Mouse (Mus musculus): Measurements from ENCODE around the gene Mrps14.

The Mrps14 gene

GRCm38 (mm10) chr1:160194529-160195336 lies at the start of gene Mrps14:
TSS of gene Mrps14 (plus strand) at chr1:160195215.
- in situ Hi-C loops (cut with MboI, MseI) = loop anchor here (10.0 kb wide), 1 partner anchor 170 kb away; no protein-coding TSS in a partner anchor

GRCm38 (mm10) chr1:160145606-160146005 lies 49.4 kb upstream of the Mrps14 start:
- in situ Hi-C loops (cut with MboI, MseI) = no loop called here

DNA sequence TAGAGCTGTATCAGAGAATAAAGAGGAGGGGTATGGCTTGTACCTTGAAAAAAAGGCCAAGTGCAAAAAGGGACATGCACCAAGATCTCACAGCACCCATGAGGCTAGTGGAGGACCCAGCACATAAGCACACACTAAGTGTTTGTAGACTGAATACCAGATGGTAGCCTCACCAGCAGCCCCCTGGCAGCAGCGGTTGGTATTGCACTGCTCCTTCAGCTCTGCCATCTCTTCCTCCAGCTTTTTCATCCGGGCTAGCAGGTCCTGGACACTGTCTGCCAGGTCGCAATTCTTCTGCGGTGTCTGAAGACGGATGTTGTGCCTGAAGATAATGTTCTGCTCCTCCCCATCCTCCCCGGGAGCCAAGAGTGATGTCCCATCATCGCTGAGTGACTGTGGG lies 47.7 kb upstream of the Mrps14 start:
- in situ Hi-C loops (cut with MboI, MseI) = no loop called here

DNA sequence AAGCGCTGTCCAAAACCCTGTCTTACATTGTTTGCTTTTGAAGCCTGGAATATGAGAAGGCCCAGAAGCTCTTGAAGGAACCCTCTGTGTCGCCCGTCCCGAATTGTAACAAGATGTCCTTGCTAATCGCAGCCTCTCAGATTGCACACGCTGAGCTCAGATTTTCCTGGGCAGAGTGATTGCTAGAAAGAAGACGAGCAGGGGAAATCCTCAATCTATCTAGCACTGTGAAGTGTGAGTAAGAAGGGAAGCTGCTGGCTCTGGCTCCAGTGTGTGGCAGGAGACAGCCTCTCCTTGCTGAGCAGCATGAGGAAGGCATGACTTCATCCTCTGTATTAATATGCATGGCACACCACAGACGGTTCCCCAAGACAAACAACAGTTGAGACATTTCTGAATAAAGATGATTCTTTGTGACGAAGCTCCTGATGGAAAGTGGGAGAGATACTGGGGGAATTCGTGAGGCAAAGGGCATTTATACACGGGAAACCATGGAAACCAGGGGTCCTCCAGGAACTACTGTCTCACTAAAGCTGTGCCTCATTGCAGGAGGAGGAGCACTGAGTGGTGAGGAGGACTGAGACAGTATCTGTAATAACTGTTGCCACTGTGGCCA lies 45.6 kb upstream of the Mrps14 start:
- in situ Hi-C loops (cut with MboI, MseI) = no loop called here

GRCm38 (mm10) chr1:160150726-160151125 lies 44.3 kb upstream of the Mrps14 start:
- in situ Hi-C loops (cut with MboI, MseI) = no loop called here

DNA sequence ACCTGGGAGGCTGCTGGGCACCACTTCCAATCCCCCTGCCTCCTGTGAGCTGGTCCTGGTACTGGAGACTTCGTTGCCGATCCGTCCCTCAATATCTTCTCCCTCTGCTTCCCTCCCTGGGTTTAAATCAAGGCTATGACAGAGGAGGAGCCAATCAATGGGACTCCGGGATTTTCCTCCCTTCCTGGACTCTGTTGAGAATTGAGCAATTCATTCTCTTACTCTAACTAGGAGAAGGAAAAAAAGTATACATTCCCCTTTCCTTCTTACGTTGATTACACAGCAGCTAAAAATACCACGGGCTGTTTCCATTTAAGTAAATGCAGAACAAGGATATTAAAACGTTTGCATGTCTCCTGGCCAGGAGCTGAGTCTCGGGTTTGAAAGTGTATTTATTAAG lies 41.5 kb upstream of the Mrps14 start, which contains the start of gene Tnn:
TSS of gene Tnn (minus strand) at position 101 of the 400 bp plus-strand sequence.
- in situ Hi-C loops (cut with MboI, MseI) = no loop called here

DNA sequence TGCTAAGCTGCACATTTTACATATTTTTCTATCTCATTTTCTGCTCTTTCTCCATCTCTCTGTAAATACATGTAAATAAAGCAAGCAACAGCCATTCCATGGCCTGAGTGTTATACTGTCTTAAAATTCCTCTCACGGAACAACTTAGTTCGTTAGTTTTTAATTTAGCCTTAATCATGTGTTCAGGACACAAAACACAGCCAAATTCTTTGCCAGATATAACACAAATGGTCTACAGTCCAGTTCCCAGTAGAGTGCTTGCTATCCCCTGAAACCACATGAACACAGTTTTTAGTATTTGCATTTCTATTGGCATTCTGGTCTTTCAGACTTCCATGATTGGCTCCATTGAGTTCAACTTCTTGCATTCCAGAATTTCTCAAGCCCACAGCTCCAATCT lies 36.8 kb upstream of the Mrps14 start:
- in situ Hi-C loops (cut with MboI, MseI) = no loop called here

GRCm38 (mm10) chr1:160166600-160166999 lies 28.4 kb upstream of the Mrps14 start:
- in situ Hi-C loops (cut with MboI, MseI) = no loop called here

DNA sequence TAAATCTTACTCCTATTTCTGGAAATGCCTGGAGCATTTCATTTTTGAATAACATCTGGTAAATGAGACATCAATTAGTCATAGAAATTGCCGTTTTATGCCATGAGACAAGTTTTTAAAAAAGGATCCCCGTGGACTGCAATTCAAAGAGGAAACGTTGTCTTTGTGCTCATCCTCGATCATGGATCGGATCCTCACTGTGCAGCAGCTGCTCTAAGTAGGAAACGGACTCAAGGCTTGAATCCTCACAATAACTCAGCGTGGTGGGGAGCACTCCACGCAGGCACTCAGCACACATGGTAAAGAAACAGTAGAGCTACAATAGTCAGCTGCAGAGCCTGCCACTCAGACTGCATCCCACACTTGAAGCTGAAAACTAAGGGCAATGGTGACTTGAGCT lies 18.1 kb upstream of the Mrps14 start:
- in situ Hi-C loops (cut with MboI, MseI) = no loop called here

DNA sequence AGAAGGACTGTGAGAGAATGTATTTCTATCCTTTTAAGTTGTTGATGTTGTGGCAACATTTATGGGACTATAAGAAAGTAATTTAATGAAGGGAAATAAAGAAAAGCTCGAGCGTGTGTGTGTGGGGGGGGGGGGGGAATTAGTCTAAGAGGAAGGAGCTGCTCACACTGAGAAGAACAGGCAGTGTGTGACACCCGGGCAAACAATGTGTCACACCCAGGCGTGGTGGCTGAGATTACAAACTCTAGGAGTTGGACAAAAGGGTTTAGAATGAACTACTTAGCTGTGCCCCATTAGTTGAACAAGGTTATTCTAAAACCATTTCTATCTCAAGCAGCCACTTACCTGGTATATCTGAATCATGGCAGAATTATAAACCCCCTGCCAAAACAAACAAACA lies 13.8 kb upstream of the Mrps14 start:
- in situ Hi-C loops (cut with MboI, MseI) = no loop called here

GRCm38 (mm10) chr1:160184506-160184905 lies 10.5 kb upstream of the Mrps14 start:
- in situ Hi-C loops (cut with MboI, MseI) = no loop called here

DNA sequence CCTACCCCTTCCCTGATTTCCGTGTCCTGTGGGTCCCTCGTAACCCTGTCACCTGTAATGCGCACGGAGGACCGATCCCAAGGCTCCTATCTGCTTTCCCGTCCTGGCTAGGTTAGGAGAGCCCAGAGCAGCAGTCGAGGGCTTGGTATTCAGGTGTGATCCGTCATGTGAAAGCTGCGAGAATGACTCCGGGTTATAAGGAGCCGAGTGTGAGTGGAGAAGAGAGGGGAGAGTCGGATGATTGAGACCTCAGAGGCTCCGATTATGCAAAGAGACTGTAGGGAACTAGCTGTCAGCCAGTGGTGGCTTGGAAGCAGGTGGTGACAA lies 285 bp downstream of the Mrps14 start:
- in situ Hi-C loops (cut with MboI, MseI) = loop anchor here (10.0 kb wide), 1 partner anchor 170 kb away; no protein-coding TSS in a partner anchor

GRCm38 (mm10) chr1:160205486-160205885 lies 10.5 kb downstream of the Mrps14 start:
- in situ Hi-C loops (cut with MboI, MseI) = no loop called here

GRCm38 (mm10) chr1:160209844-160210243 lies 14.8 kb downstream of the Mrps14 start:
- in situ Hi-C loops (cut with MboI, MseI) = no loop called here

- in situ Hi-C loops (cut with MboI, MseI) = no loop called here
Measured at GRCm38 (mm10) chr1:160210566-160210965, 15.6 kb downstream of the Mrps14 start.

DNA sequence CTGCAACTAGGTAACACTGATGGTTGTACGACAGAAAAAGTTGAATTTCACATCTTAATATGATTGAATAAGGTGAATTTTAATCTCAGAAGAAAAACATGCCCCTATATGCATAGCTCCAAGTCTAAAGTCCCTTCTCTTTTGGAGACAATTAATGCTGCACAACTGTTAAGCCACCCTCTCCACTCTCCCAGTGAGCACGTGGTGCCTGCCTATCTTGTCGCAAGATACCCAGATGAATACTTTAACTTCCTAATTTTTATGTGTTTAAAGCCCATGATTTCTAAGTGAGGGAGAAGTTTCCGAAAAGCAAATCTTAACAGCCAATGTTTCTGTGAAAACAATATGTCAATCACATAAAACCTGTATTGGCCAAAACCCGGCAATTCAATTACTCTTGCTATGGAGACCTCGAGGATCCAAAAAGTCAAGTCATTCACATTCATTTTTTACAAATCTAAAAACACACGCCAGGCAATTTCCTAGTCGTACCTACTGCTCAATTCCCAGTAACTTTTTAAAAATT lies 16.6 kb downstream of the Mrps14 start:
- in situ Hi-C loops (cut with MboI, MseI) = no loop called here

DNA sequence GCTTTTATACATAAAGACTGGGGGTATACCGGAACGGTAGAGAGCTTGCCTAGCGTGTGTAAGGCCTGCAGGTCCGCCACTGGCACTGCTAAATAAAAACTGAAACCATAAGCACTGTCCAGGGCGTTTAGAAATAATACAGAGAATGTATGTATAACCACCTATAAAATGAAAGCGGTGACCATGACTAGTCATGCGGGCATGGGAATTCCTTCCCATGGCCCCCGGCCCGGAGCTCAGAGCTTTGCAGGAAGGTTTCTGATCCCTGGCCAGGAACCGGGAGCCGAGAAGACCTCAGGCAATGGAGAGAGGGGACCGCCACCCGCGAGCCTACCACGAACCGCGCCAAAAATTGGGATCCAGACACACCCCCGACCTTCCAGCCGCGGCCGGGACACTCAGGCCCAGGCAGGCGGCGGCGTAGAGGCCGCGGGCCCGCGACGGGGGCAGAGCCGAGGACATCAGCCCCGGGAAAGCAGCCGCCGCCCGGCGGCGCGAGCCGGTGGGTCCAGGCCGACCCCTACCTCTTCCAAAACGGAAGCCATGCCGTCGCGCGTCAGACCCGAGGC lies 17.2 kb downstream of the Mrps14 start:
- in situ Hi-C loops (cut with MboI, MseI) = no loop called here

DNA sequence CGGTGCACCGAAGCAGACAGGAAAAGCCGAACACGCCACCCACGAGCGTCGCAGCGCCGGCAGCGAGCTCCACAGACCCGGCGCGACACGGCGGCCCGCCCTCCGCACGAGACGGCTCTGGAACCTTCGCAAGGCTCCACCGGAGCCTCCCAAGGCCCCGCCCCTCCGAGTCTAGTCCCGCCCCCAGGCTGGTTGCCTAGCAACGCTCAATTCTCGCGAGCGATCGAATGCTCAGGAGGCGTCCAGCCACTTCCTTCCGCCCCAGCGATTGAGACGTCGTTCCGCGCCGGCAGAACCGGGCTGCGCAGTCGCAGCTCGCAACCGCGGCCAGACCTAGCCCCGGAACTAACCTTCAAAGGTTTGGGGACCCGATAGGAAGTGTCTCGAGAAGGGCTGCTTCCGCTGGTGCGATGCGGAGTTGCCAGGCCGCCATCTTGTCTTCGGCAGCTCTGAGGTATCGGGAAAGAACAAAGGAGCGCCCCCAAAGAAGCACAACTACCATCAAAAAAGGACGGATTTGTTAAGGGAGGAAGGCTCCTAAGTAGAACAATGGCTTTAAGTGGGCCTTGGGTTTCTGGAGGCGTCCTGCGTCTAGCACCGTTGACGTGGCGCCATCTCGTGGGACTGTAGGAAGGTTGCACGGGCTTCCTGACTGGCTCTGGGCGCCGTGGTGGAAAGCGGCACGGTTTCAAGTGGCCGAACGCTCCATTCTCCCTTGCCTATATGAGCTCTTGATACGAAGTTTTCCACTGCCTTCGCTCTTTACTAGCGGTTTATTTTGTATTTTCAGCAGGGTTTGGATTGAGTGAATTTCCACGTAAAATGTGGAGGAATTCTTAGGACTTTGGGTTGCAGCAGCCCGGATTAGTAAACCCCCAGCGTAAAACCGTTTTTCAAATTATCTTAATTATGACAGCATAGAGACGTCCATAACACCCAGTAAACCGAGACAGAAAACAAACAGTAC lies 18.0 kb downstream of the Mrps14 start, which contains the start of gene Cacybp:
TSS of gene Cacybp (minus strand) at position 173 of the 967 bp plus-strand sequence.
- in situ Hi-C loops (cut with MboI, MseI) = no loop called here

- in situ Hi-C loops (cut with MboI, MseI) = no loop called here
Measured at GRCm38 (mm10) chr1:160214171-160214570, 19.2 kb downstream of the Mrps14 start.

- in situ Hi-C loops (cut with MboI, MseI) = no loop called here
Measured at GRCm38 (mm10) chr1:160217898-160218297, 22.9 kb downstream of the Mrps14 start.

DNA sequence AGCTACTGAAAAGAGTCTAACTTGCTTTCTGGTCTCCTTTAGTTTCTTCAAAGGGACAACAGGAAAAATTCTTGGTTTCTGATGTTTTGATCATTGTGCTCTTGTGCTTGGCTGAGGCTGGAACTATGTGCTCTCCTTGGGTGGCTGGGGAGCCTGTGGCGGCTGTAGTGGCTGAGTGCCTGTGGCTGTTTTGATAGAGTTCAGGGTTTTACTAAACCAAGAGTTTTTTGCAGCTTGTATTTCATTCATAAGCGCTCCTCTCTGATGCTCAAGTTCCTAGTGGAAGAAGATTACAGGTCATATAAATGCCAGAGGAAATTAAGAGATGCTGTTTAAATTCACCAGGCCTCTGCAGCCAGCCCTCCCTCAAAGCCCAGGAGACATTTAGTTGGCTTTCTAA lies 29.1 kb downstream of the Mrps14 start:
- in situ Hi-C loops (cut with MboI, MseI) = no loop called here
